Mouse (Mus musculus) naive thymus-derived CD4-positive, alpha-beta T cell, adult 5 months (primary cell): ENCODE measurements around the gene Slc10a6. TPM values are rescaled to one million over a fixed set of nuclear protein-coding genes. Genes with fewer than 3 reads are reported as not detected.

Experiments used
- polyA plus RNA-seq: library from polyadenylated mRNA; unstranded; fragments of 100-300 nt; shearing (Covaris generic); gene quantifications from one replicate; pipeline ENCODE4 v1.2.1, GENCODE M21; 2017

Slc10a6 gene
- not detected for polyA plus RNA-seq

DNA sequence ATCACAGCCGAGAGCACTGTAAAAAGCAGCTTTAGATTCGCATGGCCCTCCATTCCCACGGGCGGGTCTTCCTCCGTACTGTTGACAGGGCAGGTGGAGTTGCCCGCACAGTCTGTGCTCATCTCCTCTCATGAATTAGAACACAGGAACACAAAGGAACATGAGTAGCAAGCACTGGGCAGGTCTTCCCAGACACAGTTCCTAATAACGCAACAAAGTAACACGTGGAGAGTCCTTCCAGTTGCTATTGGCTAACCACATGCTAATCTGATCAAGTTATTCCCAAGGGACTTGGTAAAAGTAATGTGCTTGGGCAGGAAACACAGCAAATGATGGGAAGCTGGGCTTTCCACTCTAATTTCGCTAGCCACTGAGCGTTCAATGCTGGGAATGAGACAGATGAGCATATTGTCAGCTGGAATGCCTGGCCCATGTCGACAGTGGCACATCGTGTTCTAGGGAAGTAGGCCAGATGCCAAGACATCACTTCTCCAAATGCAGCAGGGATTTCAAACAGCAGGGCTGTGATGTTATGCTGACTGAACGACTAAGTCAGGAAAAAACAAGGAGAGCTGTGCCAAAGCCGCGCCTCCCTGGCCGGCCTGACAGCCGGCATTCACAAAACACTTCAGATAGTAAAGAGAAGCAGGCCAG, at the start of gene Slc10a6:
Slc10a6 (minus strand) TSS at position 293 of the 654 bp plus-strand sequence.

DNA sequence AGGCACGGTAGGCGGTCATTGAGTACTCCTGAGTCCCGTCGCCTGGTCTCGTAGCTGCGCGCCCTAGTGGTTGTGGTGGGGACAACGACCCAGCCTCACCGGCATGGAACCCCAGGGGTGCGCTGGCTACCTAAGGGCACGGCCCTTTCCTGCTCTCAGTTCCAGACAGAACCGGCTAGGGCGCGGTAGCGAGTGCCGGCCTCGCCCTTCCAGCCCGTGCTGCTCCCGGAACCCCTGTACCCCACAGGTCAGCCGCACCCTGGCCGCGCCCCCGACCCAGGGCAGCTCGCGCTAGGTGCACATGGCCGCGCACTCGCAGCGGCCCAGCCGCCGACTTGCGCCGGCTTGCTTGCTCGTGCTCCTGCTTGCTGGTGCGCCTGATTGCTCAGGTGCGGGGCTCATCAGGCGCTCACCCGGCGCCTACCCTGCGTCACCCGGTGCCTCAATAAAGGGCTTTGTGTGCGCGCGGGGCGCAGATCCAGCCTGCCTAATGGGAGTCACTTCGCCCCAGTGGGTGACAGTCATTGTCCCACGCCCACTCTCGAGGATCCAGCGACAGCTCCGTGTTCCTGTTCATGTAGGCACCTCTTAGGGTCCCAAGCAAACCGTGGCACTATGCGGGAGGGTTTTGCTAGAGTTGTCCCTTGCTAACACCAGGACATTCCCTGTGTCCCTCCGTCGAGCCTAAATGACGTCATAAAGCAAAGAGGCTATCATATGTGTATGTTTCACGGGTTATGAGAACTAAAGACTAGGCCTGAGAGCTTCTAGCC, 26.3 kb upstream of the Slc10a6 start, which contains the start of gene 1700016H13Rik:
1700016H13Rik (minus strand) TSS at position 665 of the 773 bp plus-strand sequence.

Other genes starting within 250 kb of the Slc10a6 start
- gene Ptpn13, start 204.2 kb downstream of the Slc10a6 start, polyA plus RNA-seq = 3.0 TPM
- gene 1700016H13Rik, start 26.6 kb upstream of the Slc10a6 start, polyA plus RNA-seq = not detected
- 179 TPM for gene Aff1, start 63.0 kb upstream of the Slc10a6 start, polyA plus RNA-seq